Mouse (Mus musculus) bone marrow, adult 2 months (tissue): ENCODE measurements at regions not wholly inside any gene's neighbourhood (a gene's known extent, or its start where the extent isn't known, plus 50 kb on each side); places are given as distances from the start of the nearest gene placed in this dataset.
A peak's percentile ranks its signal among the peaks of the same experiment; 100 is the strongest.

Source experiments
- H3K27ac ChIP-seq: fragments of 200-500 bp; 2 replicates; pipeline ENCODE4 v1.5.1; 2012; ENCODE audit warnings: low read depth, mild to moderate bottlenecking, control low read depth, inconsistent platforms, low read length; ENCODE audit not compliant: control insufficient read depth, poor library complexity, insufficient read depth
- H3K4me1 ChIP-seq: fragments of 200-500 bp; 2 replicates; pipeline ENCODE4 v1.6.1; 2011; ENCODE audit warnings: low read length; ENCODE audit not compliant: control insufficient read depth, insufficient read depth
- H3K4me3 ChIP-seq: fragments of 200-500 bp; replicated peaks from 2 replicates; pipeline ENCODE3; 2011; ENCODE audit warnings: mild to moderate bottlenecking, low read depth, low read length, control low read depth; ENCODE audit not compliant: control insufficient read depth
- CTCF ChIP-seq: fragments of 200-500 bp; IDR thresholded peaks from 2 replicates; pipeline ENCODE4 v1.5.1; 2011; ENCODE audit warnings: low read length, control low read depth; ENCODE audit not compliant: control insufficient read depth, insufficient read depth
- POLR2A ChIP-seq: fragments of 200-500 bp; IDR thresholded peaks from 2 replicates; pipeline ENCODE4 v1.6.1; 2011; ENCODE audit warnings: low read depth, mild to moderate bottlenecking, control low read depth, low read length, borderline replicate concordance; ENCODE audit not compliant: control insufficient read depth
- WGBS: fragments of 180-500 bp; shearing (Covaris S2); methylation state at CpG from one replicate; pipeline ENCODE4 v1.1.7; 2018; 5-methylcytosine and 5-hydroxymethylcytosine counted together

- Histone ChIP-seq H3K4me1 (no peaks in the 10 kb centered on the region), H3K4me3 (no peak overlapping the region), H3K27ac (no peak overlapping the region)
- no peak for TF ChIP-seq CTCF
- TF ChIP-seq POLR2A, result no peak
- WGBS, result 77% methylated on average over 4 of the region's 4 CpGs
These were observed 226.5 kb downstream of the Xxylt1 start for GRCm38 (mm10) chr16:30854716-30855115.

DNA sequence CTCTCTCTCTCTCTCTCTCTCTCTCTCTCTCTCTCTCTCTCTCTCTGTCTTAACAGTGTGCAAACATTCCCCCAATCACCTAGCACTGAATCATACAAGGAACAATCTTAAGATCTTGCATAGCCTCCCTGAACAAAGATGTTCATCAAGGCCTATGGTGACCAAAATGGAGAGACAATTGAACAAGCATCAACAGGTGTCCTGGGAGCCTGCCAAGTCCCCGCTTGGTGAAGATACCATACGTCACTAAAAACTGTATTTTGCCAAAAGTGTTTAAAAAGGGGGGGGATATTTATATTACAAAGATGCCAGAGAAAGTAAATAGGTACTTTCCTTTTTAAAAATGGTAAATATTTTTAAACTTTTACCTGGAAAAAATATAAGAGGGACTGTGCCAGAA is 223.6 kb downstream of the Xxylt1 start:
- TF ChIP-seq CTCF (no peak), POLR2A (no peak)
- Histone ChIP-seq H3K4me1 (no peaks in the 10 kb centered on the region), H3K4me3 (no peak overlapping the region), H3K27ac (no peak overlapping the region)
- WGBS, result 73% methylated on average over 2 of the region's 2 CpGs

- 79% methylated on average over 7 of the region's 7 CpGs for WGBS
These were observed 211.9 kb downstream of the Xxylt1 start for GRCm38 (mm10) chr16:30869136-30869909.

GRCm38 (mm10) chr16:30870110-30870509 is 211.1 kb downstream of the Xxylt1 start:
- 56% methylated on average over 14 of the region's 14 CpGs for WGBS
- no peak for TF ChIP-seq POLR2A
- peak; percentile 41; the same call in 1 of the 2 replicates for TF ChIP-seq CTCF
- Histone ChIP-seq H3K27ac (no peak overlapping the region), H3K4me3 (no peak overlapping the region), H3K4me1 (peaks cover 3% of the 10 kb centered on the region; the same call in 1 of the 2 replicates)

More at GRCm38 (mm10) chr16:30869136-30869909, 211.9 kb downstream of the Xxylt1 start:
- H3K27ac ChIP-seq, result no peak overlapping the region
- H3K4me1 ChIP-seq, result peaks cover 3% of the 10 kb centered on the region; the same call in 1 of the 2 replicates
- TF ChIP-seq CTCF, result no peak
- no peak overlapping the region for H3K4me3 ChIP-seq

DNA sequence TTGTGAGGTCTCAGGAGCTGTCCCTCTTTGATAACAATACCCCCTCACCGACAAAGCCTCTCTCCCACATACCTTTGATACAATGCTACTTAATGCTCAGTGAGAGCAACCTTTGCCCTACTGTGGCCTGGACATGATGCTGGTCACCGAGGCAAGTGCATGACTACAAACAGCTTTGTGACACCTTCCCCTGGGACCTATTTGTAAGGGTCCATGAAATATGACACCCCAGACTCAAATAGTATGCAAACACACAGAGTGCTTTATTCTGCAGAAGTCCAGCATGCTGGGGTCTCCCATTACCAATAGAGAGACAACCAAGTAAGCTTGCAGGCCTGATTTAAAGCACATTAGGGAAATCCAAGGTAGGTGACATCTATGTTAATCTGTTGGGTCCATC is 210.6 kb downstream of the Xxylt1 start:
- Histone ChIP-seq H3K4me3 (no peak overlapping the region), H3K27ac (no peak overlapping the region), H3K4me1 (peaks cover 3% of the 10 kb centered on the region; the same call in 1 of the 2 replicates)
- 76% methylated on average over 2 of the region's 2 CpGs for WGBS
- TF ChIP-seq CTCF (no peak), POLR2A (no peak)

DNA sequence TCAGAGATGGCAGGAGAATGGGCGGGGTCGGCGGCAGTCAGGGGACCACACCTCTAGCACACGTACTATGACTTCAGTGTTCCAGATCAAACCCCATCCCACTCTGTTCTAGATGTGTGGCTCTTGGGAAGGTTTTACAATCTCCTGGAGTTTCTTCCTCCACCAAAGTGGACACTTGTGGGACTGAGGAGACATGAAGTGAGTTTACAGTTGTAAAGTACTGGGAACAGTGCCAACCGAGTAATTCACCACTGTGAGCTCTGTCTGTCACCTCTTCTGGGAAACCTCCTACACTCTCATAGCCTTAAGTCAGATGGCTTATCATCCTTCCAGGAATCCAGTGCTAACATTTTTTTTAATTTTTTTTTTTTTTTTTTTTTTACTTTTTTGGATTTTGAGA is 209.1 kb downstream of the Xxylt1 start:
- TF ChIP-seq POLR2A (no peak), CTCF (no peak)
- 80% methylated on average over 5 of the region's 5 CpGs for WGBS
- Histone ChIP-seq H3K4me3 (no peak overlapping the region), H3K4me1 (peaks cover 3% of the 10 kb centered on the region; the same call in 1 of the 2 replicates), H3K27ac (no peak overlapping the region)

DNA sequence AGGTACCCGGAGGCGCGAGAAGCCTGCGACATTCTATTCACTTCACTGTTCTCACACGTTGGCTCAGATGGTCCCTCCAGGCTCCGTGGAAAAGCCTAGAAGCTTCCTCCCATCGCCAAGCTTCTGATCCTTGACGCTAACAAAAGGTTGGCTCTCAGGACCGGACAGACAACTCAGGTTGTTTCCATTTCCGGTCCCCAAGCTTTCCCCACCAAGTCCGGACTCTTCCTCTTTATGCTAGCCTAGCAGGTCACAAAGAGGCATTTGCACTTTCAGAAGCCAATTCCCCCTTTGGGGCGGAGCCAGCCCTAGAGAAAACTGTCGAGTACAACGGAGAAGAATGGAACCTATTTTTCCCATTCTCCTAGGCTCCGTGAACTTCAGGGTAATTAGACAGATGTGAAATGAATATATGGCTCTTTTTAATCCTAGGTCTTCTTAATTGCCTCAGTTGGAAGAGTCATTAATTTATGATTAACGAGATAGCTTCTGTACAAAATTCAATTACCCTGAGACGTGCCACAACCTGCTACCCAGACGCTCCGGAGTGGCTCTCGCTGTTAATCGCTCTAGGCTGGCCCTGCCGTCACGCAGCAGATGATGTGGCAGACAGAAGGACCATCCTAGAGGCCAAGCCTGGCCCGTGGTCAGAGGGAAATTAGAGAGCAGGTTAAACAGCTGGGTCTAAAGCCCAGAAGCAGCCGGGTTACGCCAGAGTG is 207.6 kb downstream of the Xxylt1 start:
- H3K27ac ChIP-seq, result no peak overlapping the region
- TF ChIP-seq CTCF (no peak), POLR2A (0 out of 2 replicates have a peak, but pooled peaks have one; percentile 10)
- 36% methylated on average over 26 of the region's 26 CpGs for WGBS

GRCm38 (mm10) chr16:30875235-30875829 is 205.9 kb downstream of the Xxylt1 start:
- Histone ChIP-seq H3K4me3 (no peak overlapping the region), H3K4me1 (peaks cover 3% of the 10 kb centered on the region; the same call in 1 of the 2 replicates), H3K27ac (no peak overlapping the region)
- TF ChIP-seq POLR2A (no peak), CTCF (no peak)
- 74% methylated on average over 7 of the region's 7 CpGs for WGBS

More for the DNA sequence above, 207.6 kb downstream of the Xxylt1 start:
- no peak overlapping the region for H3K4me3 ChIP-seq
- peaks cover 3% of the 10 kb centered on the region; the same call in 1 of the 2 replicates for H3K4me1 ChIP-seq
